Mouse (Mus musculus) thymus, postnatal 25 days (tissue): Measurements from ENCODE around the gene Pdzd3.
"Not testable (repeated sequence)": the region's sequence is repeated elsewhere in the genome, so short reads cannot be mapped to it uniquely, and the experiment has no call there.

Experiments used
- DNase-seq: peaks from one replicate; pipeline ENCODE4 v3.0.0; 2022

Pdzd3 gene

GRCm38 (mm10) chr9:44251314-44251713, at the start of gene Pdzd3:
TSS of gene Pdzd3 (minus strand) at chr9:44251471.
- DNase-seq = no peak

DNA sequence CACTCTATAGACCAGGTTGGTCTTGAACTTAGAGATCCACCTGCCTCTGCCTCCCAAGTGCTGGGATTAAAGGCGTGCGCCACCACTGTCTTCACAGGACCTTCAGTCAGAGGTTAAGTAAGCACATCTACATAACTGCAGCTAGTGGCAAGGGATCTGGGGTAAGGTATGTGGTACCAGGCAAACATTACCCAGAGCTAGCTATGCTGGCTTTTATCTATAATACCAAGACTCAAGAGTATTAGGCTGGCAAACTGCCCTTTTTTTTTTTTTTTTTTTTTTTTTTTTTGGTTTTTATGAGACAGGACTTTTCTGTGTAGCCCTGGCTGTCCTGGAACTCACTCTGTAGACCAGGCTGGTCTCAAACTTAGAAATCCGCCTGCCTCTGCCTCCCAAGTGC, 48.7 kb upstream of the Pdzd3 start:
- DNase-seq = not testable (repeated sequence)

- DNase-seq = peak; percentile 72
Measured at GRCm38 (mm10) chr9:44292490-44292889, 41.2 kb upstream of the Pdzd3 start.

DNA sequence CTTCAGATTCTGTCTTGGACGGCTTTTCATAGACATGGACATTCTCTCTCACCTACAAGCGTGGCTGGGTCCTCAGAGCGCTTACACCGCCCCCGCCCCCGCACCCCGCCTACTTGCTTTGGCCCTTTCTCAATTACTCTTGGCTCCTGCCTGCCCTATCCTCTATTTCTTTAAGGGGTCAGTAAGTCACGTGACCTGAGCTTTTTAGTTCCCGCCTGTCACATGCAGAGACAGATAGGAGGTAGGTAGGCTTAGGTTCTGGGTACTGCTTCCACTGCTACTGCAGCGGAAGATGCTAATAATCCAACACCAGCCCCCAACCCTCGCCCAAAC, 37.7 kb upstream of the Pdzd3 start:
- no peak for DNase-seq

GRCm38 (mm10) chr9:44288076-44288958, 37.0 kb upstream of the Pdzd3 start, which contains the start of gene Abcg4:
TSS of gene Abcg4 (minus strand) at chr9:44288615.
- no peak for DNase-seq

GRCm38 (mm10) chr9:44287401-44288075, 36.3 kb upstream of the Pdzd3 start:
- no peak for DNase-seq

- no peak for DNase-seq
Measured at GRCm38 (mm10) chr9:44287003-44287400, 35.7 kb upstream of the Pdzd3 start.

DNA sequence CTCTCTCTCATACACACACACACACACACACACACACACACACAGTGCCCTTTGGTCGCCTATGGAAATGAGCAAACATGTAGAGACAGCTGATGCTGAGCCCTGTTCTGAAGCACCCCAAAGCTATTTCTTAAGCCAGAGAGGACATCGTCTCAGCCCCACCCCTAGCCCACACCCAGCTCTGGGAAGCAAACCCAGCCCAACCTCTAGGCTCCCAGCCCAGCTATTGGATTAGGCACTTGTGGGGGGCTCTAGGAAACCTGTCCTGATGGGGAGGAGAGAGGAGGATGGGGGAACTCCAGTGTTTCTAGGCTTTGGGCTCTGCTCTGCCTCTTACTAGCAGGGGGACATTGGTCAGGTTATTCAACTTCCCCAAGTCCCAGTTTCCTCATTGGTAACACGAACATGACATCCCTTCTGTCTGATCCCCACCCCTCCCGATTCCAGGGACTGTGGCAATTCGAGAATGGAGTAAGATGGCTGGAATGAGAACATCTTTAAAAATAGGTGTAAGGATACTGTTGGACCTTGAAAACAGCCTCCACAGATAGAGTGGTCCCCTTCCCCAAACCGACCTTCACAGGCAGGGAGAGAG, 35.1 kb upstream of the Pdzd3 start:
- no peak for DNase-seq

DNA sequence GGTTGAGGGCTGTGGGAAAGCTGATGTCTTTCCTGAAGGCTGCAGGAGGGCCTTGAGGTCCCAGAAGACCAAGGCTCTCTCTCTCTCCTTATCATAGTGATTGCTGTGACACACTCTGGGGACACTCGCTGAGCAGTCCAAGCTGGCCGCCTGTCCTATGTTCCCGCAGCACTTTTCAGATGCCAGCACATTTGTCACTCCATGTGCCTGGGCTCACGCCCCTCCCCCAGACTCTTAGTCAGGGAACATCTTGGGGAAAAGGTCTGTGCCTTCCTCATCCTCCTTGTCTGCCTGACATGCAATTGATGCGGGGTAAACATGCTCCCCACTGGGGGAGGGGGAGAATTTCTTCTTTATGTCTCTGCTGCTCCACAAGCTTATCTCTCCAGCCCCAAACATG, 31.9 kb upstream of the Pdzd3 start:
- no peak for DNase-seq

- DNase-seq = no peak
Measured at GRCm38 (mm10) chr9:44269973-44270372, 18.7 kb upstream of the Pdzd3 start.

DNA sequence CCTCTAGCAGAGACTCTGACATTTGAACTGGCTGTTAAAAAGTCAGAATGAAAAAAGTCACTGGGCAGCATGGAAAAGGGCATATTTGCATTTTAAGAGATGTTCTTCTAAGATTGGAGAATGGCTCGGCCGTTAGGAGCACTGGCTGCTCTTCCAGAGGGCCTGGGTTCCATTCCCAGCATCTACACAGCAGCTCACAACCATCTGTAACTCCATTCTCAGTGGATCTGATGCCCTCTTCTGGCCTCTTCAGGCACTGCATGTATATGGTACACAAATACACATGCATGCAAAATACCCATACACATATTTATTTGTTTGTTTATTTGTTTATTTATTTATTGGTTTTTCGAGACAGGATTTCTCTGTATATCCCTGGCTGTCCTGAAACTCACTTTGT, 17.8 kb upstream of the Pdzd3 start:
- peak; percentile 64 for DNase-seq

DNA sequence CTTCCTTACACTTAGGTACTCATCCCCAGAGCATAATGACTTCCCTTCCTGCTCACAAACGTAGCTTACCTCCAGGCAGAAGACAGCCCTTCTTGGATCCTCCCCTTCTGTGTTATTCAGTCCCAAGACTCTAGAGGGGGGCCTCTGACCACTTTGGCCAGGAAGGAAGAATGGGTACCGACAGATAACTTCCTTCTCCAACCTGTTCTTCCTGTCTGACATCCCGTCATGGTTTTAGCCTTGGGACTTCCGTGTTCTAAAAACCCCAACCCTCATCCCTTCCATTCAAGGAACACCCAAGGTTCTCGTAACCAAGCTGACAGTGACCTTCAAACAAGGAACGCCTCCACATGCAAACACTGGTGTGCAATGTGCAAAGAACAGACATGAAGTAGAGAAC, 17.2 kb upstream of the Pdzd3 start, which contains the start of gene Nlrx1:
TSS of gene Nlrx1 (minus strand) at position 168 of the 400 bp plus-strand sequence.
- no peak for DNase-seq

DNA sequence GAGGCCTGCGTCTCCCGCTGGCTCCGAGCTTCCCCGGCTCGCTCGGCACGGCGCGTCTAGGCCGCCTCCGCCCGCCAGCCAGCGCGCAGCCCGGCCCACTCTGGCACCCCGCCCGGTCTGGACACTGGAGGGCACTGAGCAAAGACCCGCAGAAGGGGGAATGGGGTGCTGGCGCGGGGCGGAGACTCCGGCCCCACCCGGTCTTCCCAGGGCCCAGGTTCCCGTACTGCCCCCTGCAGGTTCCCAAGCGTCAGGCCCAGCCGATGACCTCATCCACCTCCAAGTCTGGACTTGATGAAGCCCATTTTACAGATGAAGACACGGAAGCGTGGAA, 16.7 kb upstream of the Pdzd3 start:
- peak; percentile 88 for DNase-seq

GRCm38 (mm10) chr9:44267319-44268026, 16.2 kb upstream of the Pdzd3 start:
- DNase-seq = no peak

DNA sequence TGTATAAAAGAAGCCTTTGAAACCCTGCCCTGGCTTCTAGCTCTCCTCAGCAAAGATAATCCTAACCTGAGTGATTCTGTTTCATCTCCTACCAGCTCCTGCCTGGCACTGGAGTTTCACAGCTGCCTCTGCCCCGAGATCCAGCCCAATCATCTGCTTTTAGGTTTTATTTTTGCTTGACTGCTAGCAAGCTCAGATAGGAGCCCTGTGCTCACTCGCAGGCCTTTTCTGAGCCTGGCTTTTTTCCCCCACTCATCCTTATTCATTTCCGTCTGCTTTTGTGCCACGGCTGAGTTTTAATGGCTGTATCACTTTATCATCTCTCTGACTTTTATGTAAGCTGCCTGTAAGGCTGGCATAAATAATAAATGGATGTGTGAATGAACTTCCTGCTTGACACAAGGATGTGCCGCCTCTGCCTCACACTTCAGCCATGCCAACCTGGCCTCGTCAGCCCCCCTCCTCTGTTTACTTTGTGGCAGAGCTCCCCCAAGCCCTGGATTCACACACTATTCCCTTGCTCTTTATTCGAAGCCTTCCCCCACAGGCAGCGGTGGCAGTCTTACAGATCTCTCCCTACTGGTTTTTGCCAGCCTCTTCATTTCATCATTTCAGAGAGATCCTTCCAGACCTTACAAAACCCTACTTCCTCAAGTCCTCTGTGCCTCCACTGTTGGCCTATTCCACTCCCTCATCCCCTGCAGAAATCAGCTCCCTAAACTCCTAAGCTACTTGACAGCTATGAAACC, 15.4 kb upstream of the Pdzd3 start:
- DNase-seq = no peak

DNA sequence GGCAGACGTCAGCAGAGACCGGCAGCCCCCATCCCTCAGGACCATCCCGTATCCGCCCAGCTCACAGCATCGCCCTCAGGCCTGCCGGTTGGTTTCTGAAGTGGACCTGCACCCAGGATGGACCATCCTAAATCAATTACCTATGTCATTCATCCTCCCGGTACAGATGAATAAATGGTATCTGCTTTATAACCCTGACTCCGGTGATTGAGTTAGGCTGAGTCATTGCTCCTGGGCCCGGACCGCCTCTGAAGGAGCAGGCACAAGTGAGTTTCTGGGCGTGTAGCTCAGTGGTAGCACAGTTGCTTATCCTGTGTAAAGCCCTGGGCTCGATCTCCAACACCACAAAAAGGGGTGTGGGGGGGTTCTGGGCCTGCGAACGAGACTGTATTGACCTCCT, 10.1 kb upstream of the Pdzd3 start:
- no peak for DNase-seq

DNA sequence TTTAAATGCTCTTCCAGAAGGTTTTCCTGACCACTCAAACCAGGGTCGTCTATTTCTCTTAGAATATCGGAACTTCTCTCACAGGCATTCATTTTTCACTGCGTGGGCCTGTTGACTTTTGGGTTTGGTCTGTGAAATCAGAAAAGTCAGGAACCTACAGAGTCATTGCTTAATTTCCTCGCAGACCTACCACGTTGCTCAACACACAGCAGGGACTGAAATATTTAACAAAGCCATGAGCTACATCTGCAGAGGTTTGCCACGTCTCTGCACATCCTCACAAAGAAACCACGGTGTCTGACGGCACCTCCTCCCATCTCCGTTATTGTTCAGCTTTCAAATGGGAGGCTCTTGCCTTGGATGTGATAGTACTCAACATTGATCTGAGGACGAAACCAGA, 7.7 kb upstream of the Pdzd3 start:
- no peak for DNase-seq

GRCm38 (mm10) chr9:44256213-44256612, 4.9 kb upstream of the Pdzd3 start:
- DNase-seq = no peak

GRCm38 (mm10) chr9:44255136-44255521, 3.9 kb upstream of the Pdzd3 start:
- DNase-seq = no peak

DNA sequence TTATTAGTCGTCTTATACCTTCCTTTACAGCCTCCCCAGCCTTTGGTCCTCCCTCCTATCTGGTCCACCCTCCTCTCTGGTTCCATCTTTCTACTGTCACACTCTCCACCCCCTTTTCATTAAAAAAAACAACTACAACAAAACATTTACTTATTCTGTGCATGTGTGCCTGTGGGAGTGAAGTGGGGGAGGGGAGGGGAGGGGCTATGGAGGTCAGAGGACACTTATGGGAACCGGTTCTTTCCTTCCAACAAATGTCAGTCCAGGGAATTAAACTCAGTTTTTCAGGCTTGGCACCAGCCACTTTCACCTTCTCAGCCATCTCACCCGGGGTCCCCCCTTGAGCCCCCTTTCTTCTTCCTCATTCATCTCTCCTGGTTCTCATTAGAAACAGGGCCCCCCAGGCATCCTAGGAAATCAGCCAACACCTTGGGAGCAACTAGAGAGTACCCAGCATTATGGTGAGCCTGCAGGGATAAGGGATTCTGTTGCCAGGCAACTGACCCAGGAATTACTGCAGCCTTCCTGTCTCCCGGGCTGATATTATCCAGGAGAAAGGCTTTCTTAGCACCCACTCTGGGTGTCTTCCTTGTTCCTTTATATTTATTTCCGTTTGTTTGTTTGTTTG, 3.4 kb upstream of the Pdzd3 start:
- DNase-seq = no peak

DNA sequence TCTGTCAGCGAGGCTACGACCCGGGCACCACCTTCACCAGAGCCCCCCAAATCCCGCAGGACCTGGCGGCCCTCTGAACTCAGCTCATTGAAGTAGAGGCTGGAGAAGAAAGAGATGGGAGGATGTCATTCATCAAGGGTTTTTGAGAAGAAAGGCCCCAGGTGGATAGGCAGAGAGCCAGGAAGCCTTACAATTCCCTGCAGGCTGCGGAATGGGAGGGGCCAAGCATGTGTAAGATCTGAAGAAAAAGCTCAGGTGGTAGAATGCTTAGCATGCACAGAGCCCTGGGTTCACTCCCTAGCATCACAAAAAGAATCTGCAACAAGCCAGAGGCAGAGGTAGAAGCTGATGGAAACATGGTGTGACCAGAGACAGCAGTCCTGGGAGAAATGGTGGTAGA, 2.2 kb upstream of the Pdzd3 start:
- peak; percentile 72 for DNase-seq

GRCm38 (mm10) chr9:44250445-44250844, 826 bp downstream of the Pdzd3 start:
- DNase-seq = no peak
